Mouse (Mus musculus): Measurements from ENCODE around the gene Map4k4. TPM values are rescaled to one million over a fixed set of nuclear protein-coding genes. Genes with fewer than 3 reads are reported as not detected.

Map4k4 gene
- polyA plus RNA-seq (2016; fragmentation: Nextera tagmentation; extraction: Ambion mirVana) = 26.1 and 31.8 TPM in 2 replicates

DNA sequence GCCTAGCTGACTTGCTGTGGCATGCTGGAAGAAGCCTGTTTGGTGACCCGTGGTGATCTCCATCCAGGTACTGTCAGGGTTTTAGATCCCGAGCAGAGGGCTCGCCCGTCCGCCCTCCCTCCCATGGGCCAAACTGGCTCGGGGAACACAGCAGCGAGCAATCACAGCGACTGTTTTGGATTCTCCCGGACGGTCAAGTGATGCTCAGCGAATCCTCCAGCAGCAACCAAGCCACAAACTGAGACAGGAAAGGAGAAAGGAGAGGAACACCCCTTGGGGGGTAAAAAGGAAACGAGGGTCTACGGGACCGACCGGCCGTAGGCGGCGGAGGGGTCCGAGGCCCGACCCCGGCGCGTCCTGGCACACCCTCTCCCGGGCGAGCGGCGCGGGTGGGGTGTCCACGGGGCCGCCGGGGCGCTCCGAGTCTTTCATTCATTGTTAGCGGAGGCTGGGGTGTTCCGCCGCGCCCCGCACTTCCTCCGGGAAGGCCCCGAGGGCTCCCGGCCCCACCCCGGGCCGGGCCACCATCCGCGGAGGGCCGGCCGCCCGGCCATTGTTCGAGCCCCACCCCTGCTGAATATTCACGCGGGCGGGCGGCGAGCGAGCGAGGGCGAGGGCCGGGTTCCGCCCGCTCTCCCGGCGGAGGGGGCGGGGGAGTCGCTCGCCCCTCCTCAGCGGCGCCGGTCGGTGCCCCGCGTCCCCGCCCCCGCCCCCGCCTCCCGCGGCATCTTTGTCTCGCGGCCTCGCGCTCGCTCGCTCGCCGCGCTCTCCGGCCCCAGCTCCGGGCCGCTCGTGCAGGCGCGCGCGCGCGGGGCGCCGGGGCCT lies at the start of gene Map4k4:
Map4k4 (plus strand) TSS at position 733 of the 825 bp plus-strand sequence.
- peak; percentile 90 for ATAC-seq (ENCODE audit: insufficient number of reproducible peaks, low FRiP score)

GRCm38 (mm10) chr1:39855949-39856348 lies 44.8 kb upstream of the Map4k4 start:
- Histone ChIP-seq H3K36me3 (no peaks in the 10 kb centered on the region), H3K9ac (no peak overlapping the region), H3K9me3 (replicated peaks) (no peaks in the 10 kb centered on the region), H3K27me3 (replicated peaks) (no peaks in the 10 kb centered on the region), H3K4me1 (replicated peaks) (peaks cover 41% of the 10 kb centered on the region), H3K27ac (ENCODE audit: poor library complexity, severe bottlenecking) (no peak overlapping the region), H3K4me3 (no peak overlapping the region), H3K4me2 (no peak overlapping the region)
- ATAC-seq (ENCODE audit: insufficient number of reproducible peaks, low FRiP score) = no peak
- 72% methylated on average over 6 of the region's 6 CpGs for whole genome bisulfite sequencing

More for the DNA sequence above, at the start of gene Map4k4:
- peaks cover 11% of the 10 kb centered on the region for H3K36me3 ChIP-seq
- H3K27me3 ChIP-seq (replicated peaks) = no peaks in the 10 kb centered on the region
- H3K4me1 ChIP-seq (replicated peaks) = peaks cover 46% of the 10 kb centered on the region
- H3K27ac ChIP-seq (ENCODE audit: poor library complexity, severe bottlenecking) = peak within 1 kb of the TSS; percentile 98
- no peaks in the 10 kb centered on the region for H3K9me3 ChIP-seq (replicated peaks)
- peak within 1 kb of the TSS; percentile 99 for H3K9ac ChIP-seq
- peak within 1 kb of the TSS; percentile 84 for H3K4me2 ChIP-seq
- 2% methylated on average over 75 of the region's 97 CpGs for WGBS
- H3K4me3 ChIP-seq = peak within 1 kb of the TSS; percentile 95

- H3K4me3 ChIP-seq = no peak overlapping the region
- H3K4me2 ChIP-seq = no peak overlapping the region
- H3K4me1 ChIP-seq (replicated peaks) = peaks cover 31% of the 10 kb centered on the region
- no peak overlapping the region for H3K9ac ChIP-seq
- 60% methylated on average over 7 of the region's 7 CpGs for WGBS
- H3K27me3 ChIP-seq (replicated peaks) = no peaks in the 10 kb centered on the region
- peak overlapping the region; percentile 25 for H3K27ac ChIP-seq (ENCODE audit: poor library complexity, severe bottlenecking)
- no peaks in the 10 kb centered on the region for H3K36me3 ChIP-seq
- H3K9me3 ChIP-seq (replicated peaks) = no peaks in the 10 kb centered on the region
- no peak for ATAC-seq (ENCODE audit: insufficient number of reproducible peaks, low FRiP score)
Measured at GRCm38 (mm10) chr1:39856795-39857447, 43.8 kb upstream of the Map4k4 start.

GRCm38 (mm10) chr1:39857448-39857820 lies 43.3 kb upstream of the Map4k4 start:
- Histone ChIP-seq H3K27me3 (replicated peaks) (no peaks in the 10 kb centered on the region), H3K4me1 (replicated peaks) (peaks cover 30% of the 10 kb centered on the region), H3K9ac (no peak overlapping the region), H3K4me3 (no peak overlapping the region), H3K27ac (ENCODE audit: poor library complexity, severe bottlenecking) (0 out of 2 replicates have a peak overlapping the region, but pooled peaks have one; percentile 25), H3K36me3 (no peaks in the 10 kb centered on the region), H3K9me3 (replicated peaks) (no peaks in the 10 kb centered on the region), H3K4me2 (no peak overlapping the region)
- WGBS = 79% methylated on average over 6 of the region's 6 CpGs
- no peak for ATAC-seq (ENCODE audit: insufficient number of reproducible peaks, low FRiP score)

DNA sequence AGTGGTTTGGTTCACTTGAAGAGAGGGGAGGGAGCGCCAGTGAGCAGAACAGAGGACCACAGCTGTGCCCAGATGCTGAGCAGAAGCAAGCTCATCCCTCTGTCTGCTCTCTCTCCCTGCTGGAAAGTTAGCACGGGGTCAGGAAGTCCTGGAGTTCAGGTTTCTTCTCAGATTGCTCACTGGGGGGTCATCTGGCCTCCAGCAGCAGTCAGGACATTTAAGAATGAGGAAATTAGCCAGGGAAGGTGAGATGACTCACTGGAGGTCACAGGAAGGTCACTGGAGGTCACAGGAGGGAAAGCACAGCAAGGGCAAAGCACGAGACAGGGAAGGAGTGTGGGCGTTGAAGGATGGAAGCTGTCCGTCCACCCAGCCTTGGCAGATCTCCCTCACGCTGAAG lies 41.5 kb upstream of the Map4k4 start:
- H3K4me2 ChIP-seq = no peak overlapping the region
- H3K27me3 ChIP-seq (replicated peaks) = no peaks in the 10 kb centered on the region
- no peak overlapping the region for H3K9ac ChIP-seq
- no peak overlapping the region for H3K4me3 ChIP-seq
- H3K27ac ChIP-seq (ENCODE audit: poor library complexity, severe bottlenecking) = 0 out of 2 replicates have a peak overlapping the region, but pooled peaks have one; percentile 15
- 27% methylated on average over 6 of the region's 6 CpGs for WGBS
- H3K36me3 ChIP-seq = no peaks in the 10 kb centered on the region
- ATAC-seq (ENCODE audit: insufficient number of reproducible peaks, low FRiP score) = no peak
- H3K4me1 ChIP-seq (replicated peaks) = peaks cover 27% of the 10 kb centered on the region
- H3K9me3 ChIP-seq (replicated peaks) = no peaks in the 10 kb centered on the region

DNA sequence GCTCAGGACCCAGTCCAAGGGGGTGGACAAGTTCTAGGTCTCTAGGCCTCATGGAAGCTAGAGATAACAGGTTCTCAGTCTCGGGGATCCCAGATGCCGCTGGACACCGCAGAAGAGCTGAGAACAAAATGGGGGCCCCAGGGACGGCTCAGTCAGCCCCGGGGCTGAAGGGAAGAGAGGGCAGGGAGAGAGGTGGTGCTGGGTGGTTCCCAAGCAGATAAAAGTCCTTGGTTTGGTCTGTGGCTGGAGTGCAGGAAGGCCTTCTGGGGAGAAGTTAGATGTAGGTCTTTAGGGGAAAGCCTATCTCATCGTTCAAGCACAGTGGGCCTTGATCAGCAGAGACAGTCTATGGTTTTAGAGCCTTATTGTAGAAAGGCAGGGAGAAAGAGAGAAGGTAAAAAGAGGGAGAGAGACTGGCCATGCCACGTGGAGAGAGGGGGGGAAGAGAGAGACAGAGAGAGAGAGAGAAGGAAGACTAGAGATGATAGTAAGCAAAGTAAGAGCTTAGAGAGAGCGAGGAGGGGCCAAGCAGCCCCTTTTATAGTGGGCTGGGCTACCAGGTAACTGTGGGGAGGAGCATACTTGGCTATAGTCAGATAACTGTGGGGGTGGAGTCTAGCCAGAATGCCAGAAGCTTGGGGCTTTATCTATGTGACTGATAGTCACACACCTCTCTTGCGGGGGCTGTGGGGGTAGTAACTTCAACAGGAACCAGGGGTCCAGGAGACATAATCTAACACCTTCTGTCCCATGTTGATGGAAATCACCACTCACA lies 34.2 kb upstream of the Map4k4 start:
- WGBS = 69% methylated on average over 9 of the region's 9 CpGs
- Histone ChIP-seq H3K9ac (no peak overlapping the region), H3K36me3 (no peaks in the 10 kb centered on the region), H3K4me3 (no peak overlapping the region), H3K9me3 (replicated peaks) (no peaks in the 10 kb centered on the region), H3K4me1 (replicated peaks) (peaks cover 40% of the 10 kb centered on the region), H3K4me2 (no peak overlapping the region), H3K27ac (ENCODE audit: poor library complexity, severe bottlenecking) (peak overlapping the region; percentile 74; the same call in 1 of the 2 replicates), H3K27me3 (replicated peaks) (no peaks in the 10 kb centered on the region)
- ATAC-seq (ENCODE audit: insufficient number of reproducible peaks, low FRiP score) = no peak

DNA sequence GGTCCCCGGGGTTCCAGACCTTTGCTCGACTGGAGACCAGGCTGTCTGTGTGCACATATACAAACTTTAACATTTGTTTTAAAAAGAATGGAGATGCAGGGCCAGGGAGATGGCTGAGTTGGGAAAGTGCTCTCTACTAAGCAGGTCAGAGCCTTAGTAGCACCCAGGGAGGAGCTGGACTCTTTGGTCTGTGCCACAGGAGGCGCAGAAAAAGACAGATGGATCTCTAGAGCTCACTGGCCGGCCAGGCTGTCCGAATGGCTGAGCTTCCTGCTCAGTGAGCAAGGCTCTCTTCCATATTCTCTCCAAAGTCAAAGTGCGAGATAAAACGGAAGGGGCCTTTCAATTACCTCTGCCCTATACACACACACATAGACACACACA lies 33.6 kb upstream of the Map4k4 start:
- no peaks in the 10 kb centered on the region for H3K9me3 ChIP-seq (replicated peaks)
- H3K27me3 ChIP-seq (replicated peaks) = no peaks in the 10 kb centered on the region
- peak overlapping the region; percentile 30; the same call in 1 of the 2 replicates for H3K4me2 ChIP-seq
- no peaks in the 10 kb centered on the region for H3K36me3 ChIP-seq
- H3K4me1 ChIP-seq (replicated peaks) = peaks cover 40% of the 10 kb centered on the region
- H3K4me3 ChIP-seq = no peak overlapping the region
- WGBS = 47% methylated on average over 7 of the region's 7 CpGs
- no peak overlapping the region for H3K9ac ChIP-seq
- ATAC-seq (ENCODE audit: insufficient number of reproducible peaks, low FRiP score) = no peak
- peak overlapping the region; percentile 74 for H3K27ac ChIP-seq (ENCODE audit: poor library complexity, severe bottlenecking)

DNA sequence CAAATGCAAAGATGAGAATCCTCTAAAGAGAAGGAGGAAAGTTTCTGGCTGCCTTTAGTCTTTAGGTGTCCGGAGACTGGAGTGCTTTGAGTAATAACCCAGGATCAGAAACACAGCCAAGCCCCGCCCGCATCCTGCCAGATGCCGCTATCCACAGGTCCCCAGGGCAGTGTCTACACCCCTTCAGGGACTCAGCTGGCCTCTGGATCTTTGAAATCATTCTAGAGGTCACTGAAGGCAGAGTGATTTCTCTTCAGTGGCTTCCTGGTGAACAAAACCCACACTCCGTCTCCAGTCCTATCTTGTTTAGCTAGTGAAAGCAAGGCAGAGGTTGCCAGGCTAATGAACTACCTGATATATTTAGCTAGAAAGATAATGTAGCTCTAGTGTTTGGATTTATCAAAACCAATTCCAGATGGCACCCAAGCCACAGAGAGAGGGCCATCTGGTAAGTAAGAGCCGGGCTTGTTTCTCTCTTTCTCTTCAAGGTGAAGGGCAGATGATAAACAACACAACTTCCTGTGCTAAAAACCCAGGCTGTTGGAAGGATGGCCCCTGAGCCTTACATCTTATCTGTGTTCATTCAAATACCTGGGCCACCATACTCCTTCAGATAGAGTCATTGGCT lies 32.6 kb upstream of the Map4k4 start:
- H3K27me3 ChIP-seq (replicated peaks) = no peaks in the 10 kb centered on the region
- no peaks in the 10 kb centered on the region for H3K9me3 ChIP-seq (replicated peaks)
- H3K4me1 ChIP-seq (replicated peaks) = peaks cover 40% of the 10 kb centered on the region
- H3K27ac ChIP-seq (ENCODE audit: poor library complexity, severe bottlenecking) = peak overlapping the region; percentile 74
- no peak; the same call in 1 of the 2 replicates for ATAC-seq (ENCODE audit: insufficient number of reproducible peaks, low FRiP score)
- 0 out of 2 replicates have a peak overlapping the region, but pooled peaks have one; percentile 30 for H3K4me2 ChIP-seq
- no peak overlapping the region for H3K4me3 ChIP-seq
- 13% methylated on average over 6 of the region's 6 CpGs for WGBS
- no peaks in the 10 kb centered on the region for H3K36me3 ChIP-seq
- no peak overlapping the region for H3K9ac ChIP-seq

- H3K27ac ChIP-seq (ENCODE audit: poor library complexity, severe bottlenecking) = no peak overlapping the region
- H3K4me2 ChIP-seq = no peak overlapping the region
- WGBS = 49% methylated on average over 10 of the region's 10 CpGs
- no peaks in the 10 kb centered on the region for H3K36me3 ChIP-seq
- H3K27me3 ChIP-seq (replicated peaks) = no peaks in the 10 kb centered on the region
- no peak overlapping the region for H3K4me3 ChIP-seq
- peaks cover 40% of the 10 kb centered on the region for H3K4me1 ChIP-seq (replicated peaks)
- ATAC-seq (ENCODE audit: insufficient number of reproducible peaks, low FRiP score) = peak; percentile 41; the same call in 1 of the 2 replicates
- H3K9ac ChIP-seq = no peak overlapping the region
- H3K9me3 ChIP-seq (replicated peaks) = no peaks in the 10 kb centered on the region
Measured at GRCm38 (mm10) chr1:39868825-39869571, 31.7 kb upstream of the Map4k4 start.

DNA sequence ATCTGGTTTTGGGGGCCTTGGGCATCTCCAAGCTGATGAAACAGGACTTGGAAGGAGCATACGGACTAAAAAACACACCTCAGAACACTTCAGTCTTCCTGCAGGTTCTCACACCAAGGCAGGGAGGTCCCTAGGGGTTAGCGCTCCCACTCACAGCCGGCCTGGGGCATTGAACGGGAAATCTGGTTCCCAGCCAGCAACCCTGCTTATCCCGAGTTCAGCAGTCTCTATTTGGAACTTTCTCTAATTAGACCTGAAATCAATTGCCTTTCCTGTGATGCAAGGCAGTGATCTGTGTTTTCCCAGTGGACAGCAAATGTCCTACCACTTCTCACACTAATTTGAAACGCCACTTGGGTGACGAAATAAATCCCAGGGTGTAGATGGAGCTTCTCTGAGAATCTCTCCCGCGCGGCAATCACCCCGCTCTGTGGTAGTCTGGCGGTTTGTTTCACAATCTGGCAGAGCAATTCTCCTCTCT lies 31.0 kb upstream of the Map4k4 start:
- H3K36me3 ChIP-seq = no peaks in the 10 kb centered on the region
- H3K27me3 ChIP-seq (replicated peaks) = no peaks in the 10 kb centered on the region
- no peak overlapping the region for H3K27ac ChIP-seq (ENCODE audit: poor library complexity, severe bottlenecking)
- no peak for ATAC-seq (ENCODE audit: insufficient number of reproducible peaks, low FRiP score)
- no peak overlapping the region for H3K4me3 ChIP-seq
- WGBS = 55% methylated on average over 12 of the region's 12 CpGs
- no peak overlapping the region for H3K4me2 ChIP-seq
- no peaks in the 10 kb centered on the region for H3K9me3 ChIP-seq (replicated peaks)
- H3K9ac ChIP-seq = no peak overlapping the region
- H3K4me1 ChIP-seq (replicated peaks) = peaks cover 40% of the 10 kb centered on the region

Data from heart, embryonic 12.5 days (tissue).